Mouse (Mus musculus) hindbrain, embryonic 15.5 days (tissue): ENCODE results near the gene Tff2. TPM values are rescaled to one million over a fixed set of nuclear protein-coding genes. Genes with fewer than 3 reads are reported as not detected.

Experiments used
- ATAC-seq: fragments of 200-750 bp; cut with Nextera tagmentation; 2 replicates; pipeline ENCODE4 v1.8.0; 2017; ENCODE audit warnings: low read depth, moderate number of reproducible peaks, moderate TSS enrichment; ENCODE audit not compliant: low FRiP score
- H3K27ac ChIP-seq: fragments of 300-500 bp; sonication (generic); replicated peaks from 2 replicates; pipeline ENCODE4 v1.5.1; 2015; ENCODE audit warnings: mild to moderate bottlenecking, inconsistent platforms
- H3K27me3 ChIP-seq: fragments of 300-500 bp; sonication (generic); 2 replicates; pipeline ENCODE4 v1.6.1; 2015; ENCODE audit warnings: control low read depth, inconsistent platforms
- H3K36me3 ChIP-seq: fragments of 300-500 bp; sonication (generic); 2 replicates; pipeline ENCODE4 v1.6.1; 2015; ENCODE audit warnings: control low read depth, inconsistent platforms
- H3K4me1 ChIP-seq: fragments of 300-500 bp; sonication (generic); replicated peaks from 2 replicates; pipeline ENCODE4 v1.6.1; 2015; ENCODE audit warnings: control low read depth, inconsistent platforms
- H3K4me2 ChIP-seq: fragments of 300-500 bp; sonication (generic); 2 replicates; pipeline ENCODE4 v1.6.1; 2015; ENCODE audit warnings: moderate library complexity, mild to moderate bottlenecking, inconsistent platforms
- H3K4me3 ChIP-seq: fragments of 300-500 bp; sonication (generic); 2 replicates; pipeline ENCODE4 v1.5.1; 2015; ENCODE audit warnings: mild to moderate bottlenecking, inconsistent platforms
- H3K9ac ChIP-seq: fragments of 300-500 bp; sonication (generic); 2 replicates; pipeline ENCODE4 v1.6.1; 2015; ENCODE audit warnings: inconsistent platforms
- H3K9me3 ChIP-seq: fragments of 300-500 bp; sonication (generic); 2 replicates; pipeline ENCODE4 v1.6.1; 2016; ENCODE audit warnings: control low read depth, inconsistent platforms
- WGBS: fragments of 180-500 bp; shearing (Covaris S2); methylation state at CpG from one replicate; pipeline ENCODE4 v1.1.7; 2015; 5-methylcytosine and 5-hydroxymethylcytosine counted together
- polyA plus RNA-seq: library from polyadenylated mRNA; unstranded; fragments of >200 nt; fragmentation: Nextera tagmentation; extraction: Ambion mirVana; gene quantifications from 2 replicates; pipeline ENCODE4 v1.2.1, GENCODE M21; 2015

Tff2 gene
- polyA plus RNA-seq, 1 experiment from 2014 or later: not detected

- Histone ChIP-seq H3K27me3 (no peaks in the 10 kb centered on the region), H3K36me3 (no peaks in the 10 kb centered on the region), H3K4me1 (no peaks in the 10 kb centered on the region), H3K4me3 (no peak overlapping the region), H3K9me3 (no peaks in the 10 kb centered on the region), H3K9ac (no peak overlapping the region), H3K4me2 (no peak overlapping the region), H3K27ac (no peak overlapping the region)
- WGBS: 70% methylated on average over 2 of the region's 2 CpGs
- ATAC-seq: no peak
These were observed 19.7 kb upstream of the Tff2 start for GRCm38 (mm10) chr17:31163821-31164220.

- ATAC-seq: no peak
- Histone ChIP-seq H3K9me3 (no peaks in the 10 kb centered on the region), H3K4me3 (no peak overlapping the region), H3K4me2 (no peak overlapping the region), H3K27ac (no peak overlapping the region), H3K36me3 (no peaks in the 10 kb centered on the region), H3K4me1 (no peaks in the 10 kb centered on the region), H3K9ac (no peak overlapping the region), H3K27me3 (no peaks in the 10 kb centered on the region)
- WGBS: 90% methylated on average over 12 of the region's 12 CpGs
These were observed 18.5 kb upstream of the Tff2 start for GRCm38 (mm10) chr17:31162607-31163006.

GRCm38 (mm10) chr17:31160291-31160690, 16.2 kb upstream of the Tff2 start:
- 68% methylated on average over 4 of the region's 4 CpGs for WGBS
- H3K9me3 ChIP-seq: no peaks in the 10 kb centered on the region
- H3K4me2 ChIP-seq: no peak overlapping the region
- no peak for ATAC-seq
- no peak overlapping the region for H3K4me3 ChIP-seq
- H3K27ac ChIP-seq: no peak overlapping the region
- no peaks in the 10 kb centered on the region for H3K36me3 ChIP-seq
- H3K4me1 ChIP-seq: no peaks in the 10 kb centered on the region
- H3K27me3 ChIP-seq: no peaks in the 10 kb centered on the region
- no peak overlapping the region for H3K9ac ChIP-seq

GRCm38 (mm10) chr17:31157921-31158320, 13.8 kb upstream of the Tff2 start:
- Histone ChIP-seq H3K4me3 (no peak overlapping the region), H3K4me2 (no peak overlapping the region), H3K9ac (no peak overlapping the region), H3K9me3 (no peaks in the 10 kb centered on the region), H3K4me1 (no peaks in the 10 kb centered on the region), H3K27me3 (no peaks in the 10 kb centered on the region), H3K36me3 (no peaks in the 10 kb centered on the region), H3K27ac (no peak overlapping the region)
- WGBS: 82% methylated on average over 6 of the region's 6 CpGs
- no peak for ATAC-seq

GRCm38 (mm10) chr17:31153785-31154184, 9.7 kb upstream of the Tff2 start:
- Histone ChIP-seq H3K9me3 (no peaks in the 10 kb centered on the region), H3K27ac (no peak overlapping the region), H3K27me3 (no peaks in the 10 kb centered on the region), H3K9ac (no peak overlapping the region), H3K4me1 (no peaks in the 10 kb centered on the region), H3K36me3 (no peaks in the 10 kb centered on the region), H3K4me2 (no peak overlapping the region), H3K4me3 (no peak overlapping the region)
- 78% methylated on average over 8 of the region's 8 CpGs for WGBS
- ATAC-seq: no peak

GRCm38 (mm10) chr17:31152966-31153499, 9.0 kb upstream of the Tff2 start:
- Histone ChIP-seq H3K27ac (no peak overlapping the region), H3K9me3 (no peaks in the 10 kb centered on the region), H3K4me3 (no peak overlapping the region), H3K4me2 (no peak overlapping the region), H3K4me1 (no peaks in the 10 kb centered on the region), H3K27me3 (no peaks in the 10 kb centered on the region), H3K36me3 (no peaks in the 10 kb centered on the region), H3K9ac (no peak overlapping the region)
- ATAC-seq: no peak
- WGBS: 89% methylated on average over 9 of the region's 9 CpGs

- Histone ChIP-seq H3K4me3 (no peak overlapping the region), H3K27me3 (no peaks in the 10 kb centered on the region), H3K27ac (no peak overlapping the region), H3K4me1 (no peaks in the 10 kb centered on the region), H3K4me2 (no peak overlapping the region), H3K36me3 (no peaks in the 10 kb centered on the region), H3K9ac (no peak overlapping the region), H3K9me3 (no peaks in the 10 kb centered on the region)
- ATAC-seq: no peak
- WGBS: 31% methylated on average over 5 of the region's 5 CpGs
These were observed 8.4 kb upstream of the Tff2 start for GRCm38 (mm10) chr17:31152512-31152911.

GRCm38 (mm10) chr17:31145998-31146397, 1.9 kb upstream of the Tff2 start:
- ATAC-seq: no peak
- no peak overlapping the region for H3K4me2 ChIP-seq
- H3K9me3 ChIP-seq: no peaks in the 10 kb centered on the region
- H3K4me1 ChIP-seq: 0 out of 2 replicates have a peak, but pooled peaks cover 4% of the 10 kb centered on the region
- no peak overlapping the region for H3K4me3 ChIP-seq
- WGBS: 91% methylated on average over 9 of the region's 9 CpGs
- H3K27me3 ChIP-seq: no peaks in the 10 kb centered on the region
- H3K36me3 ChIP-seq: no peaks in the 10 kb centered on the region
- no peak overlapping the region for H3K9ac ChIP-seq
- no peak overlapping the region for H3K27ac ChIP-seq

- H3K4me2 ChIP-seq: no peak overlapping the region
- no peak overlapping the region for H3K4me3 ChIP-seq
- 0 out of 2 replicates have a peak, but pooled peaks cover 4% of the 10 kb centered on the region for H3K4me1 ChIP-seq
- H3K27me3 ChIP-seq: no peaks in the 10 kb centered on the region
- H3K9me3 ChIP-seq: no peaks in the 10 kb centered on the region
- no peak for ATAC-seq
- 95% methylated on average over 7 of the region's 7 CpGs for WGBS
- H3K36me3 ChIP-seq: no peaks in the 10 kb centered on the region
- H3K27ac ChIP-seq: no peak overlapping the region
- H3K9ac ChIP-seq: no peak overlapping the region
These were observed 2.0 kb downstream of the Tff2 start for GRCm38 (mm10) chr17:31142116-31142515.

GRCm38 (mm10) chr17:31138398-31138797, 5.7 kb downstream of the Tff2 start:
- WGBS: 17% methylated on average over 5 of the region's 5 CpGs

GRCm38 (mm10) chr17:31136821-31137220, 7.3 kb downstream of the Tff2 start:
- ATAC-seq: no peak
- Histone ChIP-seq H3K4me1 (no peaks in the 10 kb centered on the region), H3K4me2 (no peak overlapping the region), H3K4me3 (no peak overlapping the region), H3K9ac (no peak overlapping the region), H3K27me3 (no peaks in the 10 kb centered on the region), H3K36me3 (no peaks in the 10 kb centered on the region), H3K9me3 (no peaks in the 10 kb centered on the region), H3K27ac (no peak overlapping the region)
- 88% methylated on average over 1 of the region's 1 CpGs for WGBS

More at GRCm38 (mm10) chr17:31138398-31138797, 5.7 kb downstream of the Tff2 start:
- H3K4me3 ChIP-seq: no peak overlapping the region
- H3K9ac ChIP-seq: no peak overlapping the region
- no peak overlapping the region for H3K4me2 ChIP-seq
- H3K4me1 ChIP-seq: no peaks in the 10 kb centered on the region
- no peaks in the 10 kb centered on the region for H3K27me3 ChIP-seq
- H3K9me3 ChIP-seq: no peaks in the 10 kb centered on the region
- H3K27ac ChIP-seq: no peak overlapping the region
- ATAC-seq: no peak
- no peaks in the 10 kb centered on the region for H3K36me3 ChIP-seq

GRCm38 (mm10) chr17:31136291-31136690, 7.8 kb downstream of the Tff2 start:
- ATAC-seq: no peak
- 64% methylated on average over 3 of the region's 3 CpGs for WGBS
- H3K27ac ChIP-seq: no peak overlapping the region

GRCm38 (mm10) chr17:31134913-31135312, 9.2 kb downstream of the Tff2 start:
- Histone ChIP-seq H3K9me3 (no peaks in the 10 kb centered on the region), H3K9ac (no peak overlapping the region), H3K36me3 (no peaks in the 10 kb centered on the region), H3K27ac (no peak overlapping the region), H3K4me2 (no peak overlapping the region), H3K4me1 (no peaks in the 10 kb centered on the region), H3K4me3 (no peak overlapping the region), H3K27me3 (no peaks in the 10 kb centered on the region)
- 85% methylated on average over 6 of the region's 6 CpGs for WGBS
- ATAC-seq: no peak

More at GRCm38 (mm10) chr17:31136291-31136690, 7.8 kb downstream of the Tff2 start:
- H3K4me1 ChIP-seq: no peaks in the 10 kb centered on the region
- H3K9ac ChIP-seq: no peak overlapping the region
- H3K4me3 ChIP-seq: no peak overlapping the region
- H3K9me3 ChIP-seq: no peaks in the 10 kb centered on the region
- no peaks in the 10 kb centered on the region for H3K27me3 ChIP-seq
- H3K4me2 ChIP-seq: no peak overlapping the region
- H3K36me3 ChIP-seq: no peaks in the 10 kb centered on the region
